Mouse (Mus musculus): ENCODE measurements around the gene Gnat1. TPM values are rescaled to one million over a fixed set of nuclear protein-coding genes. Genes with fewer than 3 reads are reported as not detected.

The Gnat1 gene
- polyA plus RNA-seq, 1 experiment from 2014 or later, result 1.9 TPM

GRCm38 (mm10) chr9:107627387-107628255 lies 51.9 kb downstream of the Gnat1 start:
- Histone ChIP-seq H3K27ac (peak overlapping the region; percentile 72), H3K27me3 (replicated peaks) (no peaks in the 10 kb centered on the region), H3K9me3 (no peaks in the 10 kb centered on the region), H3K4me2 (replicated peaks) (peak overlapping the region; percentile 43; the same call in 1 of the 2 replicates), H3K4me3 (replicated peaks) (no peak overlapping the region), H3K4me1 (replicated peaks) (peaks cover 79% of the 10 kb centered on the region), H3K36me3 (0 out of 2 replicates have a peak, but pooled peaks cover 7% of the 10 kb centered on the region), H3K9ac (peak overlapping the region; percentile 23)
- ATAC-seq, result no peak
- WGBS, result 43% methylated on average over 20 of the region's 20 CpGs

- H3K4me3 ChIP-seq (replicated peaks), result no peak overlapping the region
- H3K36me3 ChIP-seq, result peaks cover 3% of the 10 kb centered on the region; the same call in 1 of the 2 replicates
- WGBS, result 0% methylated on average over 2 of the region's 2 CpGs
- peak overlapping the region; percentile 43 for H3K4me2 ChIP-seq (replicated peaks)
- H3K9me3 ChIP-seq, result no peaks in the 10 kb centered on the region
- peak overlapping the region; percentile 23; the same call in 1 of the 2 replicates for H3K9ac ChIP-seq
- peaks cover 71% of the 10 kb centered on the region for H3K4me1 ChIP-seq (replicated peaks)
- peak overlapping the region; percentile 72 for H3K27ac ChIP-seq
- peak; percentile 62 for ATAC-seq
- H3K27me3 ChIP-seq (replicated peaks), result no peaks in the 10 kb centered on the region
Measured at GRCm38 (mm10) chr9:107626844-107627277, 52.7 kb downstream of the Gnat1 start.

GRCm38 (mm10) chr9:107626158-107626843 lies 53.2 kb downstream of the Gnat1 start:
- H3K27ac ChIP-seq, result peak overlapping the region; percentile 72
- no peak overlapping the region for H3K4me3 ChIP-seq (replicated peaks)
- peaks cover 3% of the 10 kb centered on the region; the same call in 1 of the 2 replicates for H3K36me3 ChIP-seq
- peak overlapping the region; percentile 23; the same call in 1 of the 2 replicates for H3K9ac ChIP-seq
- peak overlapping the region; percentile 43 for H3K4me2 ChIP-seq (replicated peaks)
- no peaks in the 10 kb centered on the region for H3K27me3 ChIP-seq (replicated peaks)
- peaks cover 66% of the 10 kb centered on the region for H3K4me1 ChIP-seq (replicated peaks)
- 41% methylated on average over 15 of the region's 15 CpGs for WGBS
- ATAC-seq, result peak; percentile 9; the same call in 1 of the 2 replicates
- no peaks in the 10 kb centered on the region for H3K9me3 ChIP-seq

- Histone ChIP-seq H3K27me3 (replicated peaks) (no peaks in the 10 kb centered on the region), H3K4me1 (replicated peaks) (peaks cover 64% of the 10 kb centered on the region), H3K4me3 (replicated peaks) (no peak overlapping the region), H3K4me2 (replicated peaks) (no peak overlapping the region), H3K36me3 (peaks cover 3% of the 10 kb centered on the region; the same call in 1 of the 2 replicates), H3K9me3 (no peaks in the 10 kb centered on the region), H3K27ac (peak overlapping the region; percentile 3; the same call in 1 of the 2 replicates), H3K9ac (no peak overlapping the region)
- WGBS, result 89% methylated on average over 12 of the region's 12 CpGs
- no peak for ATAC-seq
Measured at GRCm38 (mm10) chr9:107625351-107626128, 54.0 kb downstream of the Gnat1 start.

GRCm38 (mm10) chr9:107624951-107625350 lies 54.6 kb downstream of the Gnat1 start:
- Histone ChIP-seq H3K9me3 (no peaks in the 10 kb centered on the region), H3K27me3 (replicated peaks) (no peaks in the 10 kb centered on the region), H3K4me3 (replicated peaks) (no peak overlapping the region), H3K36me3 (peaks cover 5% of the 10 kb centered on the region; the same call in 1 of the 2 replicates), H3K4me2 (replicated peaks) (no peak overlapping the region), H3K9ac (no peak overlapping the region), H3K27ac (0 out of 2 replicates have a peak overlapping the region, but pooled peaks have one; percentile 3), H3K4me1 (replicated peaks) (peaks cover 64% of the 10 kb centered on the region)
- WGBS, result 82% methylated on average over 3 of the region's 3 CpGs
- ATAC-seq, result no peak

DNA sequence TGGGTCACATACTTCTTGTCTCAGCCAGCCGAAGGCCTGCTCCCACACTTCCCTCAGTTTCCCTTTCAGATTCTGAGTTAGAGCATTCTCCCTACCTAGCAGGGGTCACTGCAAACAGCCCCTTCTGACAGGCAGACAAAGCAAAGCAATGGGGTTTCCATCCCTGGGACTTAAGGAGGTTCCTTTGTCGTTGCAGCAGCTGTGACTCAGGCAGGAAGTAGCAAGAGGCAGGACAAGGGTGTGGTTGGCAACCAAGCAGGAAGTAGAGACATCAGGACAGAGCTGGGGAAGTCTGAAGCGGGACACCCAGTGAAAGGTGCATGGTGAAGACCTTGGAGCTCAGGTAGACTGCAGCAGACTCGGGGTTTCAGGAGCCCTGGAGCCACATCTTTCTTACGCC lies 55.0 kb downstream of the Gnat1 start:
- ATAC-seq, result 0 out of 2 replicates have a peak, but pooled peaks have one; percentile 22
- Histone ChIP-seq H3K36me3 (peaks cover 9% of the 10 kb centered on the region; the same call in 1 of the 2 replicates), H3K9ac (no peak overlapping the region), H3K4me3 (replicated peaks) (no peak overlapping the region), H3K4me1 (replicated peaks) (peaks cover 64% of the 10 kb centered on the region), H3K27me3 (replicated peaks) (no peaks in the 10 kb centered on the region), H3K9me3 (no peaks in the 10 kb centered on the region), H3K27ac (0 out of 2 replicates have a peak overlapping the region, but pooled peaks have one; percentile 3), H3K4me2 (replicated peaks) (no peak overlapping the region)
- WGBS, result 64% methylated on average over 5 of the region's 5 CpGs

Other genes with a start within 250 kb of the Gnat1 start
- gene Tmem115, start 145.8 kb downstream of the Gnat1 start, polyA plus RNA-seq (2015; fragmentation: Nextera tagmentation; extraction: Ambion mirVana), result 42.2 and 43.0 TPM in 2 replicates
- 31.2 and 35.8 TPM in 2 replicates for gene Cyb561d2, start 137.5 kb downstream of the Gnat1 start, polyA plus RNA-seq (2015; fragmentation: Nextera tagmentation; extraction: Ambion mirVana)
- 33.9 and 36.9 TPM in 2 replicates for gene Nprl2, start 137.5 kb downstream of the Gnat1 start, polyA plus RNA-seq (2015; fragmentation: Nextera tagmentation; extraction: Ambion mirVana)
- gene Zmynd10, start 132.4 kb downstream of the Gnat1 start, polyA plus RNA-seq (2015; fragmentation: Nextera tagmentation; extraction: Ambion mirVana), result 0.67 and 0.68 TPM in 2 replicates
- 51.7 and 52.7 TPM in 2 replicates for gene Rassf1, start 128.2 kb downstream of the Gnat1 start, polyA plus RNA-seq (2015; fragmentation: Nextera tagmentation; extraction: Ambion mirVana)
- gene Tusc2, start 116.5 kb downstream of the Gnat1 start, polyA plus RNA-seq (2015; fragmentation: Nextera tagmentation; extraction: Ambion mirVana), result 44.2 and 45.0 TPM in 2 replicates
- gene Hyal2, start 111.8 kb downstream of the Gnat1 start, polyA plus RNA-seq (2015; fragmentation: Nextera tagmentation; extraction: Ambion mirVana), result 81.0 and 87.9 TPM in 2 replicates
- 5.9 and 7.4 TPM in 2 replicates for gene Hyal1, start 102.8 kb downstream of the Gnat1 start, polyA plus RNA-seq (2015; fragmentation: Nextera tagmentation; extraction: Ambion mirVana)
- gene Naa80, start 100.8 kb downstream of the Gnat1 start, polyA plus RNA-seq (2015; fragmentation: Nextera tagmentation; extraction: Ambion mirVana), result 15.1 and 19.1 TPM in 2 replicates
- gene Hyal3, start 98.9 kb downstream of the Gnat1 start, polyA plus RNA-seq (2015; fragmentation: Nextera tagmentation; extraction: Ambion mirVana), result 0.74 and 0.97 TPM in 2 replicates
- gene Ifrd2, start 92.1 kb downstream of the Gnat1 start, polyA plus RNA-seq (2015; fragmentation: Nextera tagmentation; extraction: Ambion mirVana), result 66.4 and 81.9 TPM in 2 replicates
- gene Sema3b, start 70.5 kb downstream of the Gnat1 start, polyA plus RNA-seq (2015; fragmentation: Nextera tagmentation; extraction: Ambion mirVana), result 34.7 and 37.5 TPM in 2 replicates
- gene Gnai2, start 44.3 kb downstream of the Gnat1 start, polyA plus RNA-seq (2015; fragmentation: Nextera tagmentation; extraction: Ambion mirVana), result 334 and 335 TPM in 2 replicates
- gene Slc38a3, start 10.2 kb downstream of the Gnat1 start, polyA plus RNA-seq (2015; fragmentation: Nextera tagmentation; extraction: Ambion mirVana), result 8.4 and 16.0 TPM in 2 replicates
- 8.9 and 11.2 TPM in 2 replicates for gene Sema3f, start 30.8 kb upstream of the Gnat1 start, polyA plus RNA-seq (2015; fragmentation: Nextera tagmentation; extraction: Ambion mirVana)
- 153 and 154 TPM in 2 replicates for gene Rbm5, start 91.3 kb upstream of the Gnat1 start, polyA plus RNA-seq (2015; fragmentation: Nextera tagmentation; extraction: Ambion mirVana)
- 67.2 and 70.5 TPM in 2 replicates for gene Rbm6, start 193.5 kb upstream of the Gnat1 start, polyA plus RNA-seq (2015; fragmentation: Nextera tagmentation; extraction: Ambion mirVana)
- gene Mon1a, start 208.4 kb upstream of the Gnat1 start, polyA plus RNA-seq (2015; fragmentation: Nextera tagmentation; extraction: Ambion mirVana), result 18.5 and 20.7 TPM in 2 replicates
- 11.4 and 14.2 TPM in 2 replicates for gene Mst1r, start 227.2 kb upstream of the Gnat1 start, polyA plus RNA-seq (2015; fragmentation: Nextera tagmentation; extraction: Ambion mirVana)
- not detected in 2 replicates for gene Actl11, start 248.8 kb upstream of the Gnat1 start, polyA plus RNA-seq (2015; fragmentation: Nextera tagmentation; extraction: Ambion mirVana)